Mouse (Mus musculus): ENCODE measurements around the gene Arhgap45. TPM values are rescaled to one million over a fixed set of nuclear protein-coding genes. Genes with fewer than 3 reads are reported as not detected.

Gene Arhgap45
- total and polyA plus RNA-seq, 2 experiments from 2014 or later, result 1.6 to 1.7 TPM

DNA sequence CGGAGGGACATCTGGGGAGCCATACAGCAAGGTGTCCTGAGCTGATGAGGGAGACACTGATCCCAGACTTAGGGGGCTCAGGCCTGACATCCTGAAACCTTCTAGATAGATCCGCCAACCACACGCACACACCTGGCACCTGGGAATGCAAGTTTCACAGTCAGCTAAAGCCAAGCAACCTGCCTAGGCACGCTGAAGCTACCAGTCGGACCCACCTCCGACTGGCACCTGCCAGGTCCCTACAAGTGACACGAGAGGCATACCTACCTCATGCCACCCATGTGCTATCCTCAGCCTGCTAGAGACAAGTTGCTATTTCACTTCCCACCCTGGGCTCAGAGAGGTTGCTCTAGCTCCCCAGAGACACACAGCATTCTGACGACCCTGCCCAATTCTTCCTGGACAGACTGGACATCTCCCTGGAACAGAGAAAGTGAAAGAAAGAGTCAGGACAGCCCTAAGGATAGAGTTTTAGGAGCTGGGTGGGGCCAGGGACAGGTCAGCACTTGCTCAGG, 27.1 kb upstream of the Arhgap45 start:
- H3K4me3 ChIP-seq (ENCODE audit: low read depth, low read length), result peak overlapping the region; percentile 46
- 46% methylated on average over 8 of the region's 8 CpGs for WGBS
- H3K4me2 ChIP-seq (ENCODE audit: low read depth, low read length, poor library complexity, severe bottlenecking), result peak overlapping the region; percentile 75
- H3K27me3 ChIP-seq (ENCODE audit: insufficient read depth, low read length), result peaks cover 24% of the 10 kb centered on the region
- 0 out of 2 replicates have a peak, but pooled peaks cover 2% of the 10 kb centered on the region for H3K4me1 ChIP-seq (ENCODE audit: insufficient read depth, low read length)
- no peaks in the 10 kb centered on the region for H3K9me3 ChIP-seq (ENCODE audit: low read length)
- ATAC-seq (ENCODE audit: low FRiP score) (no peak), DNase-seq (ENCODE audit: low spot score) (no peak)
- no peak overlapping the region for H3K27ac ChIP-seq (ENCODE audit: low read depth, low read length)
- no peak for TF ChIP-seq CTCF (IDR thresholded peaks at IDR 0.05)
- no peaks in the 10 kb centered on the region for H3K36me3 ChIP-seq (ENCODE audit: insufficient read depth, low read length)
- H3K9ac ChIP-seq (replicated peaks; ENCODE audit: low read length, poor library complexity, severe bottlenecking), result no peak overlapping the region

DNA sequence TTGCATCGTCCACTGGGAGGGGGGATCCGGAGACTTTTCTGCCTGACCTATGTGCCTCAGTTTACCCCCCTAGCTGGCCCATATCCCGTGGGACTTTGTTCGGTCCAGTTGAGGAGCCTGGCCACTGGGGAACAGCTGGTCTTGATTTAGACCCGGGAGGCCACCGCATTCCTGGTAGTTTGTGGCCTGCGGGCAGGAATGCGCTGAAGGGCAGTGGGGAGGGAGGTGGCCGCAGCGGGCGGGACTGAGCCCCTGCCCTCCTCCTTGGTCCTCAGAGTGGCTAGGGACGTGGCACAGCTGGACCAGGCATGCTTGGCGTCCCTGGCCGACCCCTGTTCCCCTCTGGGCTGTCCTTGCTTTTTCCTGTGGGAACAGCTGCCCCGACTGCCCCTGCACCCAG, 26.6 kb upstream of the Arhgap45 start:
- no peak overlapping the region for H3K9ac ChIP-seq (replicated peaks; ENCODE audit: low read length, poor library complexity, severe bottlenecking)

GRCm38 (mm10) chr10:79991099-79991498, 25.4 kb upstream of the Arhgap45 start:
- 0 out of 2 replicates have a peak, but pooled peaks cover 2% of the 10 kb centered on the region for H3K4me1 ChIP-seq (ENCODE audit: insufficient read depth, low read length)
- H3K4me3 ChIP-seq (ENCODE audit: low read depth, low read length), result no peak overlapping the region
- WGBS, result 58% methylated on average over 12 of the region's 12 CpGs
- no peak overlapping the region for H3K9ac ChIP-seq (replicated peaks; ENCODE audit: low read length, poor library complexity, severe bottlenecking)
- ATAC-seq (ENCODE audit: low FRiP score), result no peak
- no peak overlapping the region for H3K27ac ChIP-seq (ENCODE audit: low read depth, low read length)
- DNase-seq (ENCODE audit: low spot score), result no peak
- H3K27me3 ChIP-seq (ENCODE audit: insufficient read depth, low read length), result peaks cover 24% of the 10 kb centered on the region
- TF ChIP-seq CTCF (IDR thresholded peaks at IDR 0.05), result no peak
- no peaks in the 10 kb centered on the region for H3K36me3 ChIP-seq (ENCODE audit: insufficient read depth, low read length)
- H3K4me2 ChIP-seq (ENCODE audit: low read depth, low read length, poor library complexity, severe bottlenecking), result no peak overlapping the region
- no peaks in the 10 kb centered on the region for H3K9me3 ChIP-seq (ENCODE audit: low read length)

More for the DNA sequence above, 26.6 kb upstream of the Arhgap45 start:
- Histone ChIP-seq H3K27ac (ENCODE audit: low read depth, low read length) (no peak overlapping the region), H3K4me2 (ENCODE audit: low read depth, low read length, poor library complexity, severe bottlenecking) (no peak overlapping the region), H3K27me3 (ENCODE audit: insufficient read depth, low read length) (peaks cover 24% of the 10 kb centered on the region), H3K36me3 (ENCODE audit: insufficient read depth, low read length) (no peaks in the 10 kb centered on the region), H3K9me3 (ENCODE audit: low read length) (no peaks in the 10 kb centered on the region), H3K4me3 (ENCODE audit: low read depth, low read length) (peak overlapping the region; percentile 46; the same call in 1 of the 2 replicates), H3K4me1 (ENCODE audit: insufficient read depth, low read length) (0 out of 2 replicates have a peak, but pooled peaks cover 2% of the 10 kb centered on the region)
- no peak for ATAC-seq (ENCODE audit: low FRiP score)
- no peak for DNase-seq (ENCODE audit: low spot score)
- TF ChIP-seq CTCF (IDR thresholded peaks at IDR 0.05), result no peak
- WGBS, result 13% methylated on average over 15 of the region's 15 CpGs

DNA sequence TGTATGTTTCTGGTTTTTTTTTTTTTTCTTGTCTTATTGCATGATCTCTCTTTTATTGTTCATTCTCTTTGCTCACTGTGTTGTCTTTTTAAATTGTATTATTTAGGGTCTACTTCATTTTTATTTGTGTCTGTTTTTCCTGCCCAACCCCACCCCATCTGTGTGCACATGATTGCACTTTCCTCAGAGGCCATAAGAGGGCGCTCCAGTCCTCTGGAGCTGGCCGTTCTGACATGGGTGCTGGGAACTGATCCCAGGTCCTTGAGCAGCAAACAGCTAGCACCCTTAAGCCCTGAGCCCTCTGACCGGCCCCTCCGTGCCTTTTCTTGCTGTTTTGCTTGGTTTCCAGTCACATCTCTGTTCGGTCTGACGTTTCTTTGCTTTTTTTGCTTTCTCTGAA, 24.9 kb upstream of the Arhgap45 start:
- Histone ChIP-seq H3K36me3 (ENCODE audit: insufficient read depth, low read length) (no peaks in the 10 kb centered on the region), H3K4me2 (ENCODE audit: low read depth, low read length, poor library complexity, severe bottlenecking) (no peak overlapping the region), H3K9me3 (ENCODE audit: low read length) (no peaks in the 10 kb centered on the region), H3K4me3 (ENCODE audit: low read depth, low read length) (no peak overlapping the region), H3K27ac (ENCODE audit: low read depth, low read length) (no peak overlapping the region), H3K4me1 (ENCODE audit: insufficient read depth, low read length) (0 out of 2 replicates have a peak, but pooled peaks cover 2% of the 10 kb centered on the region), H3K9ac (replicated peaks; ENCODE audit: low read length, poor library complexity, severe bottlenecking) (no peak overlapping the region), H3K27me3 (ENCODE audit: insufficient read depth, low read length) (peaks cover 24% of the 10 kb centered on the region)
- WGBS, result 86% methylated on average over 6 of the region's 6 CpGs
- ATAC-seq (ENCODE audit: low FRiP score) (no peak), DNase-seq (ENCODE audit: low spot score) (no peak)
- peak; percentile 18; the same call in 1 of the 2 replicates for TF ChIP-seq CTCF (IDR thresholded peaks at IDR 0.05)

DNA sequence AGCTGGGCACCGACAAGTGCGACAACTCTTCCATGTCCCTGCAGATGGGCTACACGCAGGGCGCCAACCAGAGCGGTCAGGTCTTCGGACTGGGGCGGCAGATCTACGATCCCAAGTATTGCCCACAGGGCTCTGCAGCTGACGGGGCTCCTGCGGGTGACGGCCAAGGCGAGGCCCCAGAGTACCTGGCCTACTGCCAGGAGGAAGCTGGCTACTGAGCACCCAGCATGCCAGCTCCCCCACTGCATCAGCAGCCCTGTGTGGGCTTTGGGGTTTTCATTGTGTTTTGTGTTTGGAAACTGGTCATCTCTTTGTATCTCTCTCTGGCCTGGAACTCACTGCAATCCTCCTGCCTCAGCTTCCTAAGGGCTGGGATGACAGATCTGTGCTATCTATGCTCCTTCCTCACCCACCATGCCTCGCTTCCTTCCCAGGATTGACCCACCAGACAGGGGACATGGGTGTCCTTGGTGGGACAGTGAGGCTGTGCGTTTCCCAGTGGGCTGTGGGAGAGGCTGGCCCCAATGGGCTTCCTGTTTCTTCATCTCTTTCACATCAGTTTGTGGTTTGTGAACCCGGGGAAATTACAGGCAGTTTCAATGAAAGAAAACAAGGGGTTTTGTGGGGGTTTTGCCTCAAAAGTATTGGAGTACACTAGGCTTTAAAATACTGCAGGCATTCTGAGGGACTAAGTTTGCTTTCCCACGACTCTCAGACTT, 21.9 kb upstream of the Arhgap45 start:
- ATAC-seq (ENCODE audit: low FRiP score), result no peak
- WGBS, result 86% methylated on average over 16 of the region's 16 CpGs
- H3K27ac ChIP-seq (ENCODE audit: low read depth, low read length), result no peak overlapping the region

GRCm38 (mm10) chr10:79995636-79996035, 20.8 kb upstream of the Arhgap45 start:
- WGBS, result 80% methylated on average over 1 of the region's 1 CpGs
- DNase-seq (ENCODE audit: low spot score) (no peak), ATAC-seq (ENCODE audit: low FRiP score) (no peak)
- Histone ChIP-seq H3K27me3 (ENCODE audit: insufficient read depth, low read length) (no peaks in the 10 kb centered on the region), H3K9ac (replicated peaks; ENCODE audit: low read length, poor library complexity, severe bottlenecking) (no peak overlapping the region), H3K36me3 (ENCODE audit: insufficient read depth, low read length) (no peaks in the 10 kb centered on the region), H3K4me2 (ENCODE audit: low read depth, low read length, poor library complexity, severe bottlenecking) (no peak overlapping the region), H3K4me1 (ENCODE audit: insufficient read depth, low read length) (no peaks in the 10 kb centered on the region), H3K9me3 (ENCODE audit: low read length) (no peaks in the 10 kb centered on the region), H3K4me3 (ENCODE audit: low read depth, low read length) (no peak overlapping the region), H3K27ac (ENCODE audit: low read depth, low read length) (no peak overlapping the region)
- no peak for TF ChIP-seq CTCF (IDR thresholded peaks at IDR 0.05)

More for the DNA sequence above, 21.9 kb upstream of the Arhgap45 start:
- Histone ChIP-seq H3K4me2 (ENCODE audit: low read depth, low read length, poor library complexity, severe bottlenecking) (no peak overlapping the region), H3K9ac (replicated peaks; ENCODE audit: low read length, poor library complexity, severe bottlenecking) (no peak overlapping the region), H3K36me3 (ENCODE audit: insufficient read depth, low read length) (no peaks in the 10 kb centered on the region), H3K27me3 (ENCODE audit: insufficient read depth, low read length) (peaks cover 5% of the 10 kb centered on the region), H3K9me3 (ENCODE audit: low read length) (no peaks in the 10 kb centered on the region), H3K4me3 (ENCODE audit: low read depth, low read length) (no peak overlapping the region), H3K4me1 (ENCODE audit: insufficient read depth, low read length) (no peaks in the 10 kb centered on the region)
- no peak for DNase-seq (ENCODE audit: low spot score)
- TF ChIP-seq CTCF (IDR thresholded peaks at IDR 0.05), result no peak
